Mouse (Mus musculus): Measurements from ENCODE around the gene Atp4a. TPM values are rescaled to one million over a fixed set of nuclear protein-coding genes. Genes with fewer than 3 reads are reported as not detected.

Gene Atp4a
- 66.9 TPM for polyA plus RNA-seq (2014; fragmentation: Illumina TruSeq; extraction: RNeasy Lipid Tissue Mini Kit (QIAGEN cat#74804); ENCODE audit: low read depth, low replicate concordance)

GRCm38 (mm10) chr7:30711942-30712341 is at the start of gene Atp4a:
Gene Atp4a, plus strand, starts transcription at chr7:30712209.

DNA sequence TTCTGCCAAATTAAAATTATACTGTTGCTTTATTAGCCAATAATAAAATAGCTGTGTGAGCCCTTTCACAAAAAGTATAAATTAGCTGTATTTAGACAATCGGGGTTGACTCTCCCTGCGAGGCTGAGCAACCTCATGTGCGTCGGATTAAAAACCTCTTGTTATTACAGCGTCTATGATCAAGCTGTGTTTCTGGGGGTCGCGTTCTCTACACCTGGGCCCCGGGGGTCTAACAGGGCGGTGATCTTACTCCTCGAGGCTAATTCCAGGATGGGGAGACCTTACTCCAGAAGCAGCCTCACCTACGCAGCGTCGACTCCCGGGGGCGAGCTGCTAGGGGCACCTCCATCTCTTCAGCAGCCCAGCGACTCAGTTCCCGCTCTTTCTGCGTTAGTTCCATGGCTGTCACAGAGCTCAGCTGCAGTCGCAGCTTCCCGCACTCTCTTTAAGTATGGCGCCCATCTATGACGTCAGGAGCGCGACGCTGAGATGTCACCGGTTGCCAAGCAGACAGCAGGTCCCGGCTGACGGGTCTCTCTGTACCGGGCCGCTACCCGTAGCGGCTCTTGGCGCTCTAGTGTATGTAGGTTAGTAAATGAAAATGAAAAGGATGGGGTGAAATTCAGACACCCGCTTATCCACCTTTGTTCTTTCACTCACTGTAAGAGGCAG is 47.3 kb upstream of the Atp4a start, which contains the start of gene Haus5:
TSS of gene Haus5 (minus strand) at position 466 of the 672 bp plus-strand sequence.

GRCm38 (mm10) chr7:30671480-30671879 is 40.5 kb upstream of the Atp4a start, which contains the start of gene Pmis2:
Gene Pmis2, minus strand, starts transcription at chr7:30671605.

DNA sequence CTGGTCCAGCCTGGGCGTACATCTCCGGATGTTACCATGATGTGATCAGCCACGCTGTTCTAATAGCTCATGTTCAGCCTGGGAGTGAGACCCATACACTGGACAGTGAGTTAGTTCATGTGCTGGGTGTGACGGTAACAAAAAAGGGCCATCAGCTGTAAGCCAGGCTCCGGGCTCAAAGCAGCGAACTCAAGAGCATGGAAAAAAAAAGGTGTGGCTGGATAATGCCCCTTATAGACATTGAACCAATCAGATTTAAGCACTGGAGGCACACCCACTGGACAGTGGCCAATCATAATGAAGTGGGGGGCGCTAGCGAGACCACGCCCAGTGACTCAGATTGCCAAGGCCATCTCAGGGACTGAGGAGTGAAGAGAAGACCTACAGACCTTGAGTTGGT is 13.4 kb upstream of the Atp4a start, which contains the start of gene 2200002J24Rik:
TSS of gene 2200002J24Rik (plus strand) at position 338 of the 400 bp plus-strand sequence.

DNA sequence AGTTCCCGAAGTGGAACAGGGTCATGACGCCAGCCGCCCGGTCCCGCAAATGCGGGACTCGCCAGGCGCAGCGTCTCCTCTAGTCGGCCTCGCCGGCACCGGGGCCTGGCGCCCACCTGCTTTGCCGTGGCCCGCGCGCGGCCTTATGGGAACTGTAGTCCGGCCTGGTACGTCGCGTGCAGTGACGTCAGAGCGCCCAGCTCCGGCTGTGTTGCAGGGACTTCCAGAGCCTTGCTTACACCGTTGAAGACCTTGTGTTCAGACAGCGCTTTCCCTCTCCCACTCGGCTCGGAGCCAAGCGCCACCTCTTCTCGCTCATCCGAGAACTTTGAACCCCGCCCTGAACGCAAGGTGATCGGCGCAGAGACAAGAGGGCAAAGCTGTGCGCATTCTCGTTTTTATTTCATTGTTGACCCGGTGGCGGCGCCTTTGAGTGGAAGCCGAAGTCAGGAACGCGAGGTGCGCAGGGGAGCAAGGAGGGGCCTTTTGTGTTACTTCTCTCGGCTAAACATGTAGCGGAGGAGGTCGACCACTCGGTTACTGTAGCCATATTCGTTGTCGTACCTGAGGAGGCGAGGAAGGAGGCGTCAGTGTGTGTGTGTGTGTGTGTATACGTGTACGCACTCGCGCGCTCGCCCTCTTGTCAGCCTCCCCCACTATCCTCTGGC is 17.5 kb downstream of the Atp4a start, which contains the start of gene Tmem147:
TSS of gene Tmem147 (minus strand) at position 145 of the 668 bp plus-strand sequence.

GRCm38 (mm10) chr7:30743617-30744016 is 31.6 kb downstream of the Atp4a start, which contains the start of gene Gapdhs:
Gene Gapdhs, minus strand, starts transcription at chr7:30743681.

DNA sequence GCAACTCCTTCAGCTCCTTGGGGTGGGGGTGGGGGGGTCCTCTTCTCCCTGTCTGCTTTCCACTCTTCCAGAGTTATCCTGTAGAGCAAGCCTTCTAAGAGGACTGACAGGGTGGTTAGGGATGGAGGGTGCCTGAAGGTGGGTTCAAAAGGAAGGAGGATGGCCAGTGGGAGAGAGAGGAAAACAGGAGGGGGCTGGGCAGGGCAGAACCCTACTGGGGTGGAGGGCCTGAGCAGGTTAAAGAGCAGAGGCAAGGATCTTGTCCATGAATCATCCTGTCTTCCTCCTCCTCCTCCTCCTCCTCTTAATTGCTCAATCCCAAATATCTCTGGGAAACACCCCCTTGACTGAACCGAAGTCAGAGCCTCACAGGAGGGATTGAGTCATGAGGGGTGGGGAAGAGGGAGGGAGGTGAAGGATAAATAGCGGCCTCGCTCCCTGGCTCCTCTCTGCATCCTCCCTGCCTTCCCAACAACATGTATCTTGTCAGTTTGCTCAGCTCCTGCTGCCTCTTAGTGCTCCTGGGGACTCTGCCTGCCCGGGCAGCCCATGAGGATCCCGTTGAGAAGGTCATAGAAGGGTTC is 39.2 kb downstream of the Atp4a start, which contains the start of gene Sbsn:
TSS of gene Sbsn (plus strand) at position 386 of the 584 bp plus-strand sequence.

DNA sequence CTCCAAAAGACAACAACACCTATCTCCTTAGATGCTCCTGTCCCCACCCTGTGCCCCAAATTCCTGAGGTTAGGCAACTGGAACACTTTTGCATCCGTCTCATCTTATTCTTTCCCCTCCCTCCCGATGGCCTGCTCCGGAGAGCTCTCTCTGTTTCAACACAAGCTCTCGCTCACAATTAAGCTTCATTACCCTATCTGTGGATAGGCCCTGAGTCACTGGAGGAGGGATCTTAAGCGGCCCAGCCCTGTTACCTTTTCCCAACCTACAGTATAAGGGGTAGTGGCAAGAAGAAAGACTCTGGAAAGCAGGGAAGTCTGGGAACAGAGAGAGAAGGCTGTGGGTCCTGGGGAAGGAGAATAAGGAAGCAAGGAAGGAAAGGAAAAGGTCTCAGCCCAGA is 51.4 kb downstream of the Atp4a start, which contains the start of gene Dmkn:
TSS of gene Dmkn (plus strand) at position 301 of the 400 bp plus-strand sequence.

Other genes starting within 250 kb of the Atp4a start
- gene Prodh2, start 218.6 kb upstream of the Atp4a start, polyA plus RNA-seq (2014; fragmentation: Illumina TruSeq; extraction: RNeasy Lipid Tissue Mini Kit (QIAGEN cat#74804); ENCODE audit: low read depth, low replicate concordance) = not detected
- gene Arhgap33, start 177.1 kb upstream of the Atp4a start, polyA plus RNA-seq (2014; fragmentation: Illumina TruSeq; extraction: RNeasy Lipid Tissue Mini Kit (QIAGEN cat#74804); ENCODE audit: low read depth, low replicate concordance) = 11.2 TPM
- gene Hspb6, start 160.0 kb upstream of the Atp4a start, polyA plus RNA-seq (2014; fragmentation: Illumina TruSeq; extraction: RNeasy Lipid Tissue Mini Kit (QIAGEN cat#74804); ENCODE audit: low read depth, low replicate concordance) = 19.1 TPM
- 13.6 TPM for gene Proser3, start 159.9 kb upstream of the Atp4a start, polyA plus RNA-seq (2014; fragmentation: Illumina TruSeq; extraction: RNeasy Lipid Tissue Mini Kit (QIAGEN cat#74804); ENCODE audit: low read depth, low replicate concordance)
- gene Lin37, start 152.4 kb upstream of the Atp4a start, polyA plus RNA-seq (2014; fragmentation: Illumina TruSeq; extraction: RNeasy Lipid Tissue Mini Kit (QIAGEN cat#74804); ENCODE audit: low read depth, low replicate concordance) = 26.3 TPM
- 50.0 TPM for gene U2af1l4, start 148.9 kb upstream of the Atp4a start, polyA plus RNA-seq (2014; fragmentation: Illumina TruSeq; extraction: RNeasy Lipid Tissue Mini Kit (QIAGEN cat#74804); ENCODE audit: low read depth, low replicate concordance)
- gene Gm49396, start 148.9 kb upstream of the Atp4a start, polyA plus RNA-seq (2014; fragmentation: Illumina TruSeq; extraction: RNeasy Lipid Tissue Mini Kit (QIAGEN cat#74804); ENCODE audit: low read depth, low replicate concordance) = 6.5 TPM
- gene Psenen, start 148.6 kb upstream of the Atp4a start, polyA plus RNA-seq (2014; fragmentation: Illumina TruSeq; extraction: RNeasy Lipid Tissue Mini Kit (QIAGEN cat#74804); ENCODE audit: low read depth, low replicate concordance) = 138 TPM
- gene Igflr1, start 146.8 kb upstream of the Atp4a start, polyA plus RNA-seq (2014; fragmentation: Illumina TruSeq; extraction: RNeasy Lipid Tissue Mini Kit (QIAGEN cat#74804); ENCODE audit: low read depth, low replicate concordance) = 2.8 TPM
- gene Kmt2b, start 123.5 kb upstream of the Atp4a start, polyA plus RNA-seq (2014; fragmentation: Illumina TruSeq; extraction: RNeasy Lipid Tissue Mini Kit (QIAGEN cat#74804); ENCODE audit: low read depth, low replicate concordance) = 28.8 TPM
- 2.1 TPM for gene Zbtb32, start 113.3 kb upstream of the Atp4a start, polyA plus RNA-seq (2014; fragmentation: Illumina TruSeq; extraction: RNeasy Lipid Tissue Mini Kit (QIAGEN cat#74804); ENCODE audit: low read depth, low replicate concordance)
- gene Upk1a, start 99.4 kb upstream of the Atp4a start, polyA plus RNA-seq (2014; fragmentation: Illumina TruSeq; extraction: RNeasy Lipid Tissue Mini Kit (QIAGEN cat#74804); ENCODE audit: low read depth, low replicate concordance) = 25.2 TPM
- gene Cox6b1, start 86.1 kb upstream of the Atp4a start, polyA plus RNA-seq (2014; fragmentation: Illumina TruSeq; extraction: RNeasy Lipid Tissue Mini Kit (QIAGEN cat#74804); ENCODE audit: low read depth, low replicate concordance) = 824 TPM
- not detected for gene Etv2, start 76.4 kb upstream of the Atp4a start, polyA plus RNA-seq (2014; fragmentation: Illumina TruSeq; extraction: RNeasy Lipid Tissue Mini Kit (QIAGEN cat#74804); ENCODE audit: low read depth, low replicate concordance)
- 55.3 TPM for gene Rbm42, start 61.9 kb upstream of the Atp4a start, polyA plus RNA-seq (2014; fragmentation: Illumina TruSeq; extraction: RNeasy Lipid Tissue Mini Kit (QIAGEN cat#74804); ENCODE audit: low read depth, low replicate concordance)
- 12.3 TPM for gene Haus5, start 47.2 kb upstream of the Atp4a start, polyA plus RNA-seq (2014; fragmentation: Illumina TruSeq; extraction: RNeasy Lipid Tissue Mini Kit (QIAGEN cat#74804); ENCODE audit: low read depth, low replicate concordance)
- gene Pmis2, start 40.6 kb upstream of the Atp4a start, polyA plus RNA-seq (2014; fragmentation: Illumina TruSeq; extraction: RNeasy Lipid Tissue Mini Kit (QIAGEN cat#74804); ENCODE audit: low read depth, low replicate concordance) = 2.8 TPM
- not detected for gene 2200002J24Rik, start 13.3 kb upstream of the Atp4a start, polyA plus RNA-seq (2014; fragmentation: Illumina TruSeq; extraction: RNeasy Lipid Tissue Mini Kit (QIAGEN cat#74804); ENCODE audit: low read depth, low replicate concordance)
- gene Tmem147, start 17.3 kb downstream of the Atp4a start, polyA plus RNA-seq (2014; fragmentation: Illumina TruSeq; extraction: RNeasy Lipid Tissue Mini Kit (QIAGEN cat#74804); ENCODE audit: low read depth, low replicate concordance) = 135 TPM
- gene Gapdhs, start 31.5 kb downstream of the Atp4a start, polyA plus RNA-seq (2014; fragmentation: Illumina TruSeq; extraction: RNeasy Lipid Tissue Mini Kit (QIAGEN cat#74804); ENCODE audit: low read depth, low replicate concordance) = 58.5 TPM
- gene Sbsn, start 39.3 kb downstream of the Atp4a start, polyA plus RNA-seq (2014; fragmentation: Illumina TruSeq; extraction: RNeasy Lipid Tissue Mini Kit (QIAGEN cat#74804); ENCODE audit: low read depth, low replicate concordance) = 31.5 TPM
- 12.2 TPM for gene Dmkn, start 51.5 kb downstream of the Atp4a start, polyA plus RNA-seq (2014; fragmentation: Illumina TruSeq; extraction: RNeasy Lipid Tissue Mini Kit (QIAGEN cat#74804); ENCODE audit: low read depth, low replicate concordance)
- gene Krtdap, start 75.7 kb downstream of the Atp4a start, polyA plus RNA-seq (2014; fragmentation: Illumina TruSeq; extraction: RNeasy Lipid Tissue Mini Kit (QIAGEN cat#74804); ENCODE audit: low read depth, low replicate concordance) = not detected
- gene Ffar2, start 111.6 kb downstream of the Atp4a start, polyA plus RNA-seq (2014; fragmentation: Illumina TruSeq; extraction: RNeasy Lipid Tissue Mini Kit (QIAGEN cat#74804); ENCODE audit: low read depth, low replicate concordance) = 29.9 TPM
- gene Ffar3, start 144.0 kb downstream of the Atp4a start, polyA plus RNA-seq (2014; fragmentation: Illumina TruSeq; extraction: RNeasy Lipid Tissue Mini Kit (QIAGEN cat#74804); ENCODE audit: low read depth, low replicate concordance) = not detected
- gene Ffar1, start 149.4 kb downstream of the Atp4a start, polyA plus RNA-seq (2014; fragmentation: Illumina TruSeq; extraction: RNeasy Lipid Tissue Mini Kit (QIAGEN cat#74804); ENCODE audit: low read depth, low replicate concordance) = not detected
- 0.56 TPM for gene Cd22, start 168.1 kb downstream of the Atp4a start, polyA plus RNA-seq (2014; fragmentation: Illumina TruSeq; extraction: RNeasy Lipid Tissue Mini Kit (QIAGEN cat#74804); ENCODE audit: low read depth, low replicate concordance)
- 0.88 TPM for gene Mag, start 202.7 kb downstream of the Atp4a start, polyA plus RNA-seq (2014; fragmentation: Illumina TruSeq; extraction: RNeasy Lipid Tissue Mini Kit (QIAGEN cat#74804); ENCODE audit: low read depth, low replicate concordance)
- gene Hamp2, start 212.5 kb downstream of the Atp4a start, polyA plus RNA-seq (2014; fragmentation: Illumina TruSeq; extraction: RNeasy Lipid Tissue Mini Kit (QIAGEN cat#74804); ENCODE audit: low read depth, low replicate concordance) = not detected
- not detected for gene Hamp, start 231.8 kb downstream of the Atp4a start, polyA plus RNA-seq (2014; fragmentation: Illumina TruSeq; extraction: RNeasy Lipid Tissue Mini Kit (QIAGEN cat#74804); ENCODE audit: low read depth, low replicate concordance)
- gene Usf2, start 244.6 kb downstream of the Atp4a start, polyA plus RNA-seq (2014; fragmentation: Illumina TruSeq; extraction: RNeasy Lipid Tissue Mini Kit (QIAGEN cat#74804); ENCODE audit: low read depth, low replicate concordance) = 105 TPM